Mouse (Mus musculus): ENCODE data around the gene Slc25a41. TPM values are rescaled to one million over a fixed set of nuclear protein-coding genes. Genes with fewer than 3 reads are reported as not detected.

The Slc25a41 gene
- polyA plus RNA-seq, 1 experiment = 0.29 TPM

DNA sequence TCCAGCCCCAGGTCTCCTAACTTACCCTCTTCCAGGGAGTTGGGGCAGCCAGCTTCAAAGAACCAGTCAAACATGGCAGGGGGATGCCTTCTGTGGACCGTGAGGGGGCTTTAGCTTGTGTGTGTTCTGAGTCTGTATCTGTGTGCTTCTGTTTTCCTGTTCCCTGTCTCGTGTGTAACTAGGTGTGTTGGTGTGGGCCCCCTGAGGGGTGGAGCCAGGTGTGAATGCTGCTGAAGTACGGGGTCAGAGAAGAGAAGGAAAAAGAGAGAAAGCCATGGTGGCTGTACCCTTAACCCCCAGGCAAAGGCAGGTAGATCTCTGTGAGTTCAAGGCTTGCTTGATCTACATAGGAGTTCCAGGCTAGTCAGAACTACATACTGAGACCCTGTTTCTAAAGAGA lies 35.5 kb upstream of the Slc25a41 start:
- Histone ChIP-seq H3K27ac (ENCODE audit: insufficient read depth, low read length) (no peak overlapping the region), H3K4me3 (replicated peaks; ENCODE audit: insufficient read depth, low read depth, low read length) (no peak overlapping the region), H3K4me1 (ENCODE audit: control insufficient read depth, insufficient read depth, low read length) (peaks cover 23% of the 10 kb centered on the region), H3K27me3 (ENCODE audit: control insufficient read depth, insufficient read depth, low read length) (no peaks in the 10 kb centered on the region)
- 78% methylated on average over 3 of the region's 3 CpGs for WGBS
- TF ChIP-seq POLR2A (IDR thresholded peaks at IDR 0.05; ENCODE audit: borderline replicate concordance, insufficient read depth, low read length) = no peak
- no peak for TF ChIP-seq CTCF (IDR thresholded peaks at IDR 0.05; ENCODE audit: borderline replicate concordance, insufficient read depth, low read depth, low read length)
- no peak for DNase-seq

DNA sequence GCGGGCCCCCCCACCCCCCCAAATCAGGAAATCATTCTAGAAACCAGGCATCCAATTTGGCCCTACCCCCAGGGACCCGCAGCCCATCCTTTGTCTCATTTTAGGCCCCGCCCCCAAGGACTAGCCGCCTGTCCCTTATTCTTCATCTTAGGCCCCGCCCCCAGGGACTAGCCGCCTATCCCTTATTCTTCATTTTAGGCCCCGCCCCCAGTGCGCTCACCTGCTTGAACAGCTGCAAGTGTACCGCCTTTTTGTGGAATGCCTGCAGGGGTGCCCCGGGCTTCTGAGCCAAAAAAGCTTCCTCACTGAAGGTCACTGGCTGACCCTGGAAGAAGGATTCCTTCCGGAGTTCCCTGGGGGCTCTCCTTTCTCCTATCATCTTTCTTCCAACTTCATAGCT lies 29.2 kb upstream of the Slc25a41 start:
- H3K27ac ChIP-seq (ENCODE audit: insufficient read depth, low read length) = no peak overlapping the region
- no peaks in the 10 kb centered on the region for H3K27me3 ChIP-seq (ENCODE audit: control insufficient read depth, insufficient read depth, low read length)
- H3K4me1 ChIP-seq (ENCODE audit: control insufficient read depth, insufficient read depth, low read length) = no peaks in the 10 kb centered on the region; the same call in 1 of the 2 replicates
- TF ChIP-seq POLR2A (IDR thresholded peaks at IDR 0.05; ENCODE audit: borderline replicate concordance, insufficient read depth, low read length) = no peak
- TF ChIP-seq CTCF (IDR thresholded peaks at IDR 0.05; ENCODE audit: borderline replicate concordance, insufficient read depth, low read depth, low read length) = no peak
- no peak for DNase-seq
- 15% methylated on average over 11 of the region's 11 CpGs for WGBS
- H3K4me3 ChIP-seq (replicated peaks; ENCODE audit: insufficient read depth, low read depth, low read length) = no peak overlapping the region

DNA sequence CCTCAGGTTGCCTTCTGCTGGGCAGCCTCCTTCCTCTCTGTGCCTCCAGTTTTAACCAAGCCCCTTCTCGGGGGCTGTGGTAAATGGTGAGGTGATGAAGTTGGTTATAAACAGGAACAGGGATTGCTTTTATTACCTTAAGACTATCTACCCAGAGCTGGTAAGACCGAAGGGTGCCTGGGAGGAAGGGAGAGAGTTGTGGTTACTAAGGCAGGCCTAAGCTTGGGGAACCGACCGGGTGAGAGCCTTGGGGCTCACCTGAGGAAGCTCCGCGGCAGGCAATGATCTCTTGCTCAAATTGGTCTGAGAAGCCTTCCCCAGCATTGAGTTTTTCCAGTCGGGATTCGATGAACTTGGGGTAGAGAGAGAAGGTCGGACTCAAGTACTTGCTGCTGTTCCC lies 28.8 kb upstream of the Slc25a41 start:
- 27% methylated on average over 9 of the region's 9 CpGs for WGBS
- Histone ChIP-seq H3K27ac (ENCODE audit: insufficient read depth, low read length) (no peak overlapping the region), H3K27me3 (ENCODE audit: control insufficient read depth, insufficient read depth, low read length) (no peaks in the 10 kb centered on the region), H3K4me3 (replicated peaks; ENCODE audit: insufficient read depth, low read depth, low read length) (no peak overlapping the region), H3K4me1 (ENCODE audit: control insufficient read depth, insufficient read depth, low read length) (no peaks in the 10 kb centered on the region; the same call in 1 of the 2 replicates)
- TF ChIP-seq CTCF (IDR thresholded peaks at IDR 0.05; ENCODE audit: borderline replicate concordance, insufficient read depth, low read depth, low read length) = no peak
- TF ChIP-seq POLR2A (IDR thresholded peaks at IDR 0.05; ENCODE audit: borderline replicate concordance, insufficient read depth, low read length) = no peak
- DNase-seq = no peak

DNA sequence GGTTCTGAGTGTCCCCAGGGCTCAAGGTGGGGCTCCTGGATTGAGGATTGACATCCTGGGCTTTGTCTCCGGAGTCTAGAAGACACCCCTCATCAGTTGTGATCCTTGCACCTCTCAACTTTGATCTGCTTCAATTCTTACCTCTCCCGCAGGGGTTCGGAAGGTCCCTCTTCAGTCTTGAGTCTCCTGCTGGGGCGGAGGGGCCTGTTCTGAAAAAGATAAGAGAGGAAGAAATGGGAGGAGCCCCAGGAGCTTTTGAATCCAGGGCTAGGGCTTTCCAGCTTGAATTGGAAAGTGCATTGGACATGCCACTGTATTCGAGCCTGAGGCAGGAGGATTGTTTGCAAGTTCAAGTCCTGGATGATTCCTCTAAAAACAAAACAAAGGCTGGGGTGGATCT lies 25.5 kb upstream of the Slc25a41 start:
- Histone ChIP-seq H3K4me1 (ENCODE audit: control insufficient read depth, insufficient read depth, low read length) (peaks cover 3% of the 10 kb centered on the region; the same call in 1 of the 2 replicates), H3K27ac (ENCODE audit: insufficient read depth, low read length) (no peak overlapping the region), H3K4me3 (replicated peaks; ENCODE audit: insufficient read depth, low read depth, low read length) (no peak overlapping the region), H3K27me3 (ENCODE audit: control insufficient read depth, insufficient read depth, low read length) (no peaks in the 10 kb centered on the region)
- TF ChIP-seq CTCF (IDR thresholded peaks at IDR 0.05; ENCODE audit: borderline replicate concordance, insufficient read depth, low read depth, low read length) = no peak
- DNase-seq = no peak
- 66% methylated on average over 5 of the region's 5 CpGs for WGBS

DNA sequence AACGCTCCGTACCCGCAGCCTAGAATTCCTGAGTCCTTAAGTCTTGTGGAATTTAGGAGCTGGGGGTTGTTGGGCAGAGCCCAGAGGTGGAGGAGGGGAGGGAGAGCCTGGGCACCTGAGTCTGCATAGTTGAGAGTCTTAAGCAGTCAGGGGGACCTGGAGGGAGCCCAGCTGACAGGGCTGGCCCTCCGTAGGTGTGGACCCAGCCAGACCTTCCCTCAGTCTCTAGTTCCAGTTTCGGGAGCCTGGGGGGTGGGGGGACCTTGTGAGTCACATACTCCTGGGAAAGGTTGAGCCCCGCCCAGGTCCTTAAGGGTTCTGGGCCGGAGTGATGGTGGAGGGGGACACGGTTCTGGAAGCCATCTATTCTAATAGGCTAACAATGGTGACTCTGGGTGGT lies 21.6 kb upstream of the Slc25a41 start:
- 46% methylated on average over 8 of the region's 8 CpGs for WGBS
- H3K27ac ChIP-seq (ENCODE audit: insufficient read depth, low read length) = no peak overlapping the region

DNA sequence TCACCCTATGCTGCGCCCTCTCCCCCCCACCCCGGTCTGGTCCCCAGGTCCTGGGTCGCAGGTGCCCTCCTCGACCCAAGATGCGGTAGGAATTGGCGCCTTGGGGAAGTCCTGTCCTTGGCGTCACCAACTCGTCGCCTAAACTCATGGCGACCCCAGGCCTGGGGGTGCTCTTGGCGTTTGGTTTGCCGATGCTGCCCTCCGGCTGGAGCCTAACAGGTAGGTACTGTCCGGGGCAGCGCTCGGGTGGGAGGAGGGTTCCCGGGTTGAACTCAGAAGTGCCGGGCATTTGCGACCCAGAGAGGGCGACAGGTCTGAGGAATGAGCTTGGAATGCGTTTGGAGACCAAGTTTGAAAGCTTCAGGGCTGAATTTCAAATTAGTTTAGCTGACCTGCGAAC lies 21.1 kb upstream of the Slc25a41 start:
- Histone ChIP-seq H3K4me3 (replicated peaks; ENCODE audit: insufficient read depth, low read depth, low read length) (peak overlapping the region; percentile 48), H3K27ac (ENCODE audit: insufficient read depth, low read length) (no peak overlapping the region), H3K4me1 (ENCODE audit: control insufficient read depth, insufficient read depth, low read length) (peaks cover 9% of the 10 kb centered on the region), H3K27me3 (ENCODE audit: control insufficient read depth, insufficient read depth, low read length) (no peaks in the 10 kb centered on the region)
- WGBS = 5% methylated on average over 22 of the region's 22 CpGs
- TF ChIP-seq POLR2A (IDR thresholded peaks at IDR 0.05; ENCODE audit: borderline replicate concordance, insufficient read depth, low read length) (no peak), CTCF (IDR thresholded peaks at IDR 0.05; ENCODE audit: borderline replicate concordance, insufficient read depth, low read depth, low read length) (no peak)
- DNase-seq = no peak

More for the DNA sequence above, 21.6 kb upstream of the Slc25a41 start:
- Histone ChIP-seq H3K4me3 (replicated peaks; ENCODE audit: insufficient read depth, low read depth, low read length) (no peak overlapping the region), H3K4me1 (ENCODE audit: control insufficient read depth, insufficient read depth, low read length) (peaks cover 9% of the 10 kb centered on the region), H3K27me3 (ENCODE audit: control insufficient read depth, insufficient read depth, low read length) (no peaks in the 10 kb centered on the region)
- TF ChIP-seq POLR2A (IDR thresholded peaks at IDR 0.05; ENCODE audit: borderline replicate concordance, insufficient read depth, low read length) = no peak
- DNase-seq = no peak

DNA sequence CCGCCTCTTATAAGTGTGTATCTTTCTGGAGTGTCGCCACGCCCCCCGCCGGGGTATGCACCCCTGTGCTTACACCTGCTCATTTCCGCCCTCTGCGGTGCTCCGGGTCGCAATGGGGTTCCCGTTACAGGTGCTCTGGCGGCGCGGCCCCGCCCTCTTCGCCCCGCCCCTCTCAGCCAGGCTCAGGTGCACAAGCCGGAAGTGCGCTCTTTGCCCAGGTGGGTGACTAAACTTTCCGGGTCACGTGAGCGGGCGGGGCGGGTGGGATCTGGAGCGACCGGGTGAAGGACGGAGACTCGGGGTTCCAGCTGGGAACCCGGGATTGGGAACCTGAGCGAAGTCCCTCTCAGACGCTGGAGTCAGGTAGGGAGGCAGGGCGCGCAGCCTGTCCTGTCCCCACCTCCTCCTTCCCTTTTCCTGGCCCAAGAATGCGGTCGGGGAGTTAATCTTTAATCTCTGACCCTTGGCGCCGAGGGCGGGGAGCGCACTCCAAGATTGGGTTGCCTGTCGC lies 20.6 kb upstream of the Slc25a41 start:
- peaks cover 9% of the 10 kb centered on the region for H3K4me1 ChIP-seq (ENCODE audit: control insufficient read depth, insufficient read depth, low read length)
- H3K27me3 ChIP-seq (ENCODE audit: control insufficient read depth, insufficient read depth, low read length) = no peaks in the 10 kb centered on the region
- DNase-seq = peak; percentile 53 to 55
- no peak overlapping the region for H3K27ac ChIP-seq (ENCODE audit: insufficient read depth, low read length)
- TF ChIP-seq POLR2A (IDR thresholded peaks at IDR 0.05; ENCODE audit: borderline replicate concordance, insufficient read depth, low read length) (no peak), CTCF (IDR thresholded peaks at IDR 0.05; ENCODE audit: borderline replicate concordance, insufficient read depth, low read depth, low read length) (no peak)
- WGBS = under 1% methylated on average over 39 of the region's 39 CpGs
- H3K4me3 ChIP-seq (replicated peaks; ENCODE audit: insufficient read depth, low read depth, low read length) = peak overlapping the region; percentile 48

DNA sequence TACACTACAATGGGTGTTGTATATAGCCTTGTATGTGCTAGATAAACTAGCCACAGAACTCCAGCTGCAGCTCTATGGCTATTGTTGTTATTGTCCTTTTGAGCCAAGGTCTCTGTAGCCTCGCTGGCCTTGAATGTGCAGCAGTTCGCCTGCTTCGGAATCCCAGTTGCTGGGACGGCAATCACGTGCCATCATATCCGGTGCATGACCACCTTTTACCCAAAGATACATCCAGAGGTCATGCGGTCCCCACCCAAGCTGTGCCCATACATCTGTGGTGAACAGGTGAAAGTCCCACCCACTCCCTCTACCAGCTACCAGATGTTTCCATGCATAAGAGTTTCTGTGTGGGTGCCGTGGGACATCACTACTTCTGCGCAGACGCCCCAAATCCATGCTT lies 19.6 kb upstream of the Slc25a41 start:
- no peak for TF ChIP-seq CTCF (IDR thresholded peaks at IDR 0.05; ENCODE audit: borderline replicate concordance, insufficient read depth, low read depth, low read length)
- TF ChIP-seq POLR2A (IDR thresholded peaks at IDR 0.05; ENCODE audit: borderline replicate concordance, insufficient read depth, low read length) = no peak
- 46% methylated on average over 10 of the region's 10 CpGs for WGBS
- Histone ChIP-seq H3K4me3 (replicated peaks; ENCODE audit: insufficient read depth, low read depth, low read length) (peak overlapping the region; percentile 20), H3K27ac (ENCODE audit: insufficient read depth, low read length) (no peak overlapping the region), H3K27me3 (ENCODE audit: control insufficient read depth, insufficient read depth, low read length) (no peaks in the 10 kb centered on the region), H3K4me1 (ENCODE audit: control insufficient read depth, insufficient read depth, low read length) (peaks cover 9% of the 10 kb centered on the region)
- DNase-seq = peak in 1 of 2 experiments; percentile 45

Data from cerebellum, adult 2 months (tissue).